Mouse (Mus musculus): ENCODE measurements around the gene Stk38l. TPM values are rescaled to one million over a fixed set of nuclear protein-coding genes. Genes with fewer than 3 reads are reported as not detected.
A peak's percentile ranks its signal among the peaks of the same experiment; 100 is the strongest.
"Not testable (repeated sequence)": the region's sequence is repeated elsewhere in the genome, so short reads cannot be mapped to it uniquely, and the experiment has no call there.

Stk38l gene
- polyA plus RNA-seq, 1 experiment: 7.4 TPM

- Histone ChIP-seq H3K4me3 (ENCODE audit: insufficient read depth, low read length) (no peak overlapping the region), H3K4me1 (ENCODE audit: control insufficient read depth, insufficient read depth, low read length) (peaks cover 10% of the 10 kb centered on the region), H3K27ac (ENCODE audit: insufficient read depth, low read depth, low read length) (no peak overlapping the region)
- TF ChIP-seq CTCF (IDR thresholded peaks at IDR 0.05; ENCODE audit: low read depth, low read length) (no peak), POLR2A (IDR thresholded peaks at IDR 0.05; ENCODE audit: borderline replicate concordance, low read depth, low read length) (no peak)
Measured at GRCm38 (mm10) chr6:146764593-146764992, 39.8 kb downstream of the Stk38l start.

- Histone ChIP-seq H3K27ac (ENCODE audit: insufficient read depth, low read depth, low read length) (no peak overlapping the region), H3K4me3 (ENCODE audit: insufficient read depth, low read length) (no peak overlapping the region), H3K4me1 (ENCODE audit: control insufficient read depth, insufficient read depth, low read length) (peaks cover 15% of the 10 kb centered on the region)
- no peak for TF ChIP-seq POLR2A (IDR thresholded peaks at IDR 0.05; ENCODE audit: borderline replicate concordance, low read depth, low read length)
- no peak for TF ChIP-seq CTCF (IDR thresholded peaks at IDR 0.05; ENCODE audit: low read depth, low read length)
Measured at GRCm38 (mm10) chr6:146765270-146765669, 40.5 kb downstream of the Stk38l start.

- no peak overlapping the region for H3K4me3 ChIP-seq (ENCODE audit: insufficient read depth, low read length)
- TF ChIP-seq POLR2A (IDR thresholded peaks at IDR 0.05; ENCODE audit: borderline replicate concordance, low read depth, low read length): no peak
- no peak for TF ChIP-seq CTCF (IDR thresholded peaks at IDR 0.05; ENCODE audit: low read depth, low read length)
- no peak overlapping the region for H3K27ac ChIP-seq (ENCODE audit: insufficient read depth, low read depth, low read length)
- H3K4me1 ChIP-seq (ENCODE audit: control insufficient read depth, insufficient read depth, low read length): peaks cover 16% of the 10 kb centered on the region
Measured at GRCm38 (mm10) chr6:146768813-146769404, 44.1 kb downstream of the Stk38l start.

GRCm38 (mm10) chr6:146770005-146770745, 45.4 kb downstream of the Stk38l start:
- Histone ChIP-seq H3K4me3 (ENCODE audit: insufficient read depth, low read length) (no peak overlapping the region), H3K4me1 (ENCODE audit: control insufficient read depth, insufficient read depth, low read length) (peaks cover 16% of the 10 kb centered on the region), H3K27ac (ENCODE audit: insufficient read depth, low read depth, low read length) (peak overlapping the region; percentile 24)
- TF ChIP-seq POLR2A (IDR thresholded peaks at IDR 0.05; ENCODE audit: borderline replicate concordance, low read depth, low read length): no peak
- TF ChIP-seq CTCF (IDR thresholded peaks at IDR 0.05; ENCODE audit: low read depth, low read length): no peak

- Histone ChIP-seq H3K27ac (ENCODE audit: insufficient read depth, low read depth, low read length) (no peak overlapping the region), H3K4me3 (ENCODE audit: insufficient read depth, low read length) (no peak overlapping the region), H3K4me1 (ENCODE audit: control insufficient read depth, insufficient read depth, low read length) (peaks cover 16% of the 10 kb centered on the region)
- TF ChIP-seq POLR2A (IDR thresholded peaks at IDR 0.05; ENCODE audit: borderline replicate concordance, low read depth, low read length) (no peak), CTCF (IDR thresholded peaks at IDR 0.05; ENCODE audit: low read depth, low read length) (no peak)
Measured at GRCm38 (mm10) chr6:146770808-146771207, 46.0 kb downstream of the Stk38l start.

GRCm38 (mm10) chr6:146775864-146776263, 51.1 kb downstream of the Stk38l start:
- H3K4me1 ChIP-seq (ENCODE audit: control insufficient read depth, insufficient read depth, low read length); H3K4me3 ChIP-seq (ENCODE audit: insufficient read depth, low read length); H3K27ac ChIP-seq (ENCODE audit: insufficient read depth, low read depth, low read length): not testable (repeated sequence)

- peaks cover 9% of the 10 kb centered on the region for H3K4me1 ChIP-seq (ENCODE audit: control insufficient read depth, insufficient read depth, low read length)
- H3K27ac ChIP-seq (ENCODE audit: insufficient read depth, low read depth, low read length): no peak overlapping the region
- no peak for TF ChIP-seq POLR2A (IDR thresholded peaks at IDR 0.05; ENCODE audit: borderline replicate concordance, low read depth, low read length)
- TF ChIP-seq CTCF (IDR thresholded peaks at IDR 0.05; ENCODE audit: low read depth, low read length): no peak
- H3K4me3 ChIP-seq (ENCODE audit: insufficient read depth, low read length): no peak overlapping the region
Measured at GRCm38 (mm10) chr6:146776610-146777389, 52.0 kb downstream of the Stk38l start.

- H3K27ac ChIP-seq (ENCODE audit: insufficient read depth, low read depth, low read length): no peak overlapping the region
- TF ChIP-seq CTCF (IDR thresholded peaks at IDR 0.05; ENCODE audit: low read depth, low read length) (no peak), POLR2A (IDR thresholded peaks at IDR 0.05; ENCODE audit: borderline replicate concordance, low read depth, low read length) (no peak)
- H3K4me1 ChIP-seq (ENCODE audit: control insufficient read depth, insufficient read depth, low read length): peaks cover 9% of the 10 kb centered on the region
- H3K4me3 ChIP-seq (ENCODE audit: insufficient read depth, low read length): no peak overlapping the region
Measured at GRCm38 (mm10) chr6:146778055-146778454, 53.3 kb downstream of the Stk38l start.

- TF ChIP-seq CTCF (IDR thresholded peaks at IDR 0.05; ENCODE audit: low read depth, low read length): no peak
- no peak for TF ChIP-seq POLR2A (IDR thresholded peaks at IDR 0.05; ENCODE audit: borderline replicate concordance, low read depth, low read length)
Measured at GRCm38 (mm10) chr6:146781566-146781965, 56.8 kb downstream of the Stk38l start.

GRCm38 (mm10) chr6:146793527-146793926, 68.7 kb downstream of the Stk38l start:
- no peak overlapping the region for H3K27ac ChIP-seq (ENCODE audit: insufficient read depth, low read depth, low read length)
- H3K4me3 ChIP-seq (ENCODE audit: insufficient read depth, low read length): no peak overlapping the region
- H3K4me1 ChIP-seq (ENCODE audit: control insufficient read depth, insufficient read depth, low read length): peaks cover 14% of the 10 kb centered on the region
- TF ChIP-seq POLR2A (IDR thresholded peaks at IDR 0.05; ENCODE audit: borderline replicate concordance, low read depth, low read length) (no peak), CTCF (IDR thresholded peaks at IDR 0.05; ENCODE audit: low read depth, low read length) (no peak)

More at GRCm38 (mm10) chr6:146781566-146781965, 56.8 kb downstream of the Stk38l start:
- Histone ChIP-seq H3K4me3 (ENCODE audit: insufficient read depth, low read length) (no peak overlapping the region), H3K4me1 (ENCODE audit: control insufficient read depth, insufficient read depth, low read length) (peaks cover 4% of the 10 kb centered on the region), H3K27ac (ENCODE audit: insufficient read depth, low read depth, low read length) (no peak overlapping the region)

Data from bone marrow macrophage, adult 2 months (primary cell).